Mouse (Mus musculus): ENCODE data around the gene Nutm2. TPM values are rescaled to one million over a fixed set of nuclear protein-coding genes. Genes with fewer than 3 reads are reported as not detected.
"Not testable (repeated sequence)": the region's sequence is repeated elsewhere in the genome, so short reads cannot be mapped to it uniquely, and the experiment has no call there.

The Nutm2 gene
- not detected in 2 replicates for polyA plus RNA-seq (2015; fragmentation: Nextera tagmentation; extraction: Ambion mirVana)

DNA sequence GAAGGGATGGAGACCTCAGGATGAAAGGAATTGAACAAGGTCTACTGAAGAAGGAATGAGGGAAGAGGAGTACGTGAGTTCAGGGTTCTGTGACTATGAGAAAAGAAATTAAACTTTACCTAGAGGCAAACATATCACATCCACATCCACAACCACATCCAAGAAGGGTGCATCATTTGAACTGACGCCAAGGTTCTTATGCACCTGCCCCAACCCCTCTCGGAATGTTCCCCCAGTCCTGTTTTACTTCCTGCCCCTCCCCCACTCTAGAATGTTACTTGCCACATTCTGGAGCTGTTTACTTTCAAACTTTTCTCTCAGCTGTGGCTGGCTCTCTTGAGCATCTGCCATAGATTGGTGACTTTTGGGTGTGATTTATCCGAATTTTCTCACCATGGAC lies at the start of gene Nutm2:
Gene Nutm2, plus strand, starts transcription at position 301 of the 400 bp plus-strand sequence.
- H3K4me2 ChIP-seq = no peak within 1 kb of the TSS
- H3K9me3 ChIP-seq = no peaks in the 10 kb centered on the region
- no peak for ATAC-seq (ENCODE audit: low FRiP score)
- no peaks in the 10 kb centered on the region for H3K36me3 ChIP-seq
- H3K9ac ChIP-seq = no peak within 1 kb of the TSS
- no peaks in the 10 kb centered on the region for H3K27me3 ChIP-seq
- no peak within 1 kb of the TSS for H3K4me3 ChIP-seq
- no peaks in the 10 kb centered on the region for H3K4me1 ChIP-seq (replicated peaks)
- WGBS = 88% methylated on average over 4 of the region's 4 CpGs
- H3K27ac ChIP-seq = no peak within 1 kb of the TSS

DNA sequence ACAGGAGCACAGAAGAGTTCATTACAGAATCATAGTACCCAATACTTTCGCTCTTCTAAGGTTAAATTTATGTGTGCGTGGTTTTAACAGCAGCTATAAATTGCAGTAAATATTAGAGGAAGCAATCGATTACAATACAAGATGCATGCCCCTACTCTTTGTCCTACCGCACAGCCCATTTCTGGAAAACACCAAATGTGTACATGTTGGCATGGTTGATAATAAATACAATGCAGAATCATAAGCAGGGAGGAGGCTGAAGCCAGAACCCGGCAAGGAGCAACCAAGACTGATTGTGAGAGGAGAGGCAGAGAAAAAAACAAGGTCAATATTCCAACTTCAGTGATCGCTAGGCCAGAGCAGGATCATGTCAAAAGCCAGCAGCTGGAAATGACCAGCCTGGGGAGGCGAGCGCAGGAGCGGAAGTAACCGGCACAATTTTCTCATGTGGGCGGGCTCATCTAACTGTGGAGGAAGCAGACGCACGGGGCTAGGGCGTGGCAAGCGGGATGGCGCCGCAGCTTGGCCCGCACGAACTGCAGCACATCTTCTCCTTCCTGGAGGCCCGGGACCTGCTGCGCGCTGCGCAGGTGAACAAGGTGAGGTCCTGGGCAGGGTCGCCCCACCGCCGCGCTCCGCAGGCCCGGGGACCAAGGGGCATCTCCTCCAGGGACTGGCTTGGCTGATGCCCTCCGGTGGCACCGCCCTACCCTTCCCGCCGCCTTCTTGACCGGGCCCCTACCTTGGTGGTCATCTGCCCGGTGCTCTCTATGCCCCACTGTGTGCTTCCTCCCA lies 49.5 kb upstream of the Nutm2 start, which contains the start of gene Fbxw17:
Gene Fbxw17, plus strand, starts transcription at position 476 of the 795 bp plus-strand sequence.
- H3K9ac ChIP-seq = peak within 1 kb of the TSS; percentile 91
- 12% methylated on average over 34 of the region's 35 CpGs for WGBS
- H3K27me3 ChIP-seq = no peaks in the 10 kb centered on the region
- no peaks in the 10 kb centered on the region for H3K9me3 ChIP-seq
- peak; percentile 99 for ATAC-seq (ENCODE audit: low FRiP score)
- peaks cover 23% of the 10 kb centered on the region for H3K36me3 ChIP-seq
- H3K4me3 ChIP-seq = peak within 1 kb of the TSS; percentile 78
- peak within 1 kb of the TSS; percentile 79 for H3K27ac ChIP-seq
- H3K4me2 ChIP-seq = peak within 1 kb of the TSS; percentile 73
- peaks cover 16% of the 10 kb centered on the region for H3K4me1 ChIP-seq (replicated peaks)

- H3K4me1 ChIP-seq (replicated peaks) = peaks cover 16% of the 10 kb centered on the region
- H3K9ac ChIP-seq = peak overlapping the region; percentile 91
- H3K27me3 ChIP-seq = no peaks in the 10 kb centered on the region
- no peaks in the 10 kb centered on the region for H3K9me3 ChIP-seq
- H3K36me3 ChIP-seq = peaks cover 32% of the 10 kb centered on the region
- peak overlapping the region; percentile 73 for H3K4me2 ChIP-seq
- H3K27ac ChIP-seq = no peak overlapping the region
- ATAC-seq (ENCODE audit: low FRiP score) = peak; percentile 21; the same call in 1 of the 2 replicates
- H3K4me3 ChIP-seq = peak overlapping the region; percentile 78
- 55% methylated on average over 3 of the region's 3 CpGs for WGBS
Observed at GRCm38 (mm10) chr13:50418421-50418820, 48.7 kb upstream of the Nutm2 start.

DNA sequence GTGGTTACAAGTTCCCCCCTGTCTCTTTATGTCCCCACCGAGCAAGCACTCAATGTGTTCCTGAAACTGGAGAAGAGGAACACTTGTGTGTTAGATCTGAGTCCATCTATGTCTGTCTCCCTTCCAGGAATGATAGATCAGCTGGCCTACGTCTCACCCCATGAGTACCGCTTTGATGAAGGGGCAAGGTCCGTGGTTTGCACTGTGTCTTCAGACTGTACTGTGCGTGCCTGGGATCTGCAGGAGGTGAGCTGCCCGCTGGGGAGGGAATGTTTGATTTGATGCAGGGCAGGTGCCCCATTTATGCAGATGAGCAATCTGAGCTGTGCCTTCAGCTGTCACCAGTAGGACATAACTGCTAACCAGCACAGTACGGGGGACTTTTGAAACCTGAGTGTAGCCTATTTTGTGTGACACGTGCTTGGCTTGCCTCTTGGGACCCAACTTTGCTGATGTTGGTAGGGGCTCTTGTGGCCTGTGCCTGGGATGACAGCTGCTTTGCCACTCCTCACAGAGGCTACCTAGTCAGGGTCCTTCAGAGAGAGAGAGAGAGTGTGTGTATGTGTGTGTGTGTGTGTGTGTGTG lies 43.4 kb upstream of the Nutm2 start:
- H3K4me3 ChIP-seq = no peak overlapping the region
- 90% methylated on average over 8 of the region's 8 CpGs for WGBS
- no peak for ATAC-seq (ENCODE audit: low FRiP score)
- H3K4me2 ChIP-seq = no peak overlapping the region
- H3K27ac ChIP-seq = no peak overlapping the region
- H3K27me3 ChIP-seq = no peaks in the 10 kb centered on the region
- H3K9ac ChIP-seq = no peak overlapping the region
- peaks cover 4% of the 10 kb centered on the region for H3K4me1 ChIP-seq (replicated peaks)
- peaks cover 85% of the 10 kb centered on the region for H3K36me3 ChIP-seq
- no peaks in the 10 kb centered on the region for H3K9me3 ChIP-seq

DNA sequence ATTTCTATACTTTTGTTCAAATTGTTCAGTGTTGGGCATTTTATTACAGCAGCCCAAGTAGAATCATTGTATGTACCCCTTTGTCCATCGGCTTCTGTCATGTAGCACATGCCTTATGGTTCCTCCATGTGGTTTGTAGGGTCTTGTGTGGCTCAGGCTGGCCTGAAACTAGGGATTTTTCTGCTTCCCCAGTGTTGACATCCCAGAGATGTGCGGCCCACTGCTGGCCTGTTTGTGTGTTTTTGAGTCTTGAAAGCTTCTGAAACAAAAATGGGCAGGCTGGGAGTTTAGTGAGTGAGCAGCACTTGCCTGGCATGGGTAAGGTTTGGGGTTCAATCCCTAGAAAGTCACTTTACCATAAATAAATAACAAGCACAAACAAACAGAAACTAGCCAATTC lies 42.6 kb upstream of the Nutm2 start:
- ATAC-seq (ENCODE audit: low FRiP score) = no peak
- 94% methylated on average over 2 of the region's 2 CpGs for WGBS
- Histone ChIP-seq H3K9ac (no peak overlapping the region), H3K4me2 (no peak overlapping the region), H3K36me3 (peaks cover 93% of the 10 kb centered on the region), H3K4me1 (replicated peaks) (no peaks in the 10 kb centered on the region), H3K27me3 (no peaks in the 10 kb centered on the region), H3K4me3 (no peak overlapping the region), H3K27ac (no peak overlapping the region), H3K9me3 (no peaks in the 10 kb centered on the region)

- Histone ChIP-seq H3K4me1 (replicated peaks) (no peaks in the 10 kb centered on the region), H3K9me3 (no peaks in the 10 kb centered on the region), H3K4me2 (no peak overlapping the region), H3K36me3 (peaks cover 96% of the 10 kb centered on the region), H3K9ac (no peak overlapping the region), H3K27me3 (no peaks in the 10 kb centered on the region), H3K4me3 (no peak overlapping the region), H3K27ac (no peak overlapping the region)
- no peak for ATAC-seq (ENCODE audit: low FRiP score)
- 97% methylated on average over 4 of the region's 4 CpGs for WGBS
Observed at GRCm38 (mm10) chr13:50426686-50427085, 40.4 kb upstream of the Nutm2 start.

GRCm38 (mm10) chr13:50443812-50444211 lies 23.3 kb upstream of the Nutm2 start, which contains the start of gene Gm47429:
Gene Gm47429 (minus strand): TSS chr13:50443912.
- no peaks in the 10 kb centered on the region for H3K36me3 ChIP-seq
- H3K4me3 ChIP-seq = no peak within 1 kb of the TSS
- no peak for ATAC-seq (ENCODE audit: low FRiP score)
- 84% methylated on average over 2 of the region's 2 CpGs for WGBS
- H3K27me3 ChIP-seq = no peaks in the 10 kb centered on the region
- no peaks in the 10 kb centered on the region for H3K4me1 ChIP-seq (replicated peaks)
- H3K4me2 ChIP-seq = no peak within 1 kb of the TSS
- no peak within 1 kb of the TSS for H3K9ac ChIP-seq
- H3K27ac ChIP-seq = no peak within 1 kb of the TSS
- H3K9me3 ChIP-seq = no peaks in the 10 kb centered on the region

GRCm38 (mm10) chr13:50445261-50445660 lies 21.8 kb upstream of the Nutm2 start:
- Histone ChIP-seq H3K36me3 (no peaks in the 10 kb centered on the region), H3K4me2 (no peak overlapping the region), H3K9ac (no peak overlapping the region), H3K4me1 (replicated peaks) (no peaks in the 10 kb centered on the region), H3K27me3 (no peaks in the 10 kb centered on the region), H3K27ac (no peak overlapping the region), H3K4me3 (no peak overlapping the region), H3K9me3 (no peaks in the 10 kb centered on the region)
- 70% methylated on average over 4 of the region's 4 CpGs for WGBS
- no peak for ATAC-seq (ENCODE audit: low FRiP score)

- H3K36me3 ChIP-seq; H3K4me2 ChIP-seq; H3K4me3 ChIP-seq; H3K27me3 ChIP-seq; ATAC-seq (ENCODE audit: low FRiP score); H3K9me3 ChIP-seq; H3K9ac ChIP-seq; H3K27ac ChIP-seq; H3K4me1 ChIP-seq (replicated peaks): not testable (repeated sequence)
- WGBS = 78% methylated on average over 9 of the region's 9 CpGs
Observed at GRCm38 (mm10) chr13:50452266-50452665, 14.8 kb upstream of the Nutm2 start.

DNA sequence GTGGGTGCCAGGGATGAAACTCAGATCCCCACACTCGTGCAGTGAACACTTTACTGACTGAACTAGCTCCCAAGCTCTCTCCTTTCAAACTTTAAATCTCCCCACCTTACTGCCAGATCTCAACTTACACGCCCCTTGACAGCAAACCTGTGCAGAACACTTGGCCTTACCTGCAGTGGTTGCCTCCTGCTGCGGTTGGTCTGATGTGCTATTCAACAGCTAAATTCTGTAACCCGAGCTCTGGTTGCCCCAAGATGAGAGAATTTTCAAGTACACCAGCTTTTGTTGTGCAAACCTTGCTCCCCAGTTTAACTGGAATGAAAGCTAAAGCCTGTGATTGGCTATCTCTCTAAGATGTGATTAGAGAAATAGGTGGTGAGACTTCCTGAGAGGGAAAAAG lies 13.7 kb upstream of the Nutm2 start:
- no peak overlapping the region for H3K4me3 ChIP-seq
- 37% methylated on average over 4 of the region's 4 CpGs for WGBS
- no peaks in the 10 kb centered on the region for H3K9me3 ChIP-seq
- H3K4me2 ChIP-seq = no peak overlapping the region
- no peaks in the 10 kb centered on the region for H3K4me1 ChIP-seq (replicated peaks)
- no peaks in the 10 kb centered on the region for H3K27me3 ChIP-seq
- ATAC-seq (ENCODE audit: low FRiP score) = no peak
- no peaks in the 10 kb centered on the region for H3K36me3 ChIP-seq
- no peak overlapping the region for H3K27ac ChIP-seq
- H3K9ac ChIP-seq = no peak overlapping the region

GRCm38 (mm10) chr13:50460433-50460832 lies 6.7 kb upstream of the Nutm2 start:
- H3K4me1 ChIP-seq (replicated peaks); ATAC-seq (ENCODE audit: low FRiP score); H3K27me3 ChIP-seq; H3K36me3 ChIP-seq; H3K9me3 ChIP-seq; H3K9ac ChIP-seq; H3K4me3 ChIP-seq; H3K27ac ChIP-seq; H3K4me2 ChIP-seq: not testable (repeated sequence)
- WGBS = 58% methylated on average over 2 of the region's 2 CpGs

GRCm38 (mm10) chr13:50464621-50465562 lies 2.2 kb upstream of the Nutm2 start:
- ATAC-seq (ENCODE audit: low FRiP score) = no peak
- peak overlapping the region; percentile 19; the same call in 1 of the 2 replicates for H3K9ac ChIP-seq
- H3K27me3 ChIP-seq = no peaks in the 10 kb centered on the region
- WGBS = 54% methylated on average over 27 of the region's 27 CpGs
- peak overlapping the region; percentile 22 for H3K4me3 ChIP-seq
- H3K36me3 ChIP-seq = no peaks in the 10 kb centered on the region
- H3K4me2 ChIP-seq = peak overlapping the region; percentile 45
- no peaks in the 10 kb centered on the region for H3K9me3 ChIP-seq
- H3K27ac ChIP-seq = no peak overlapping the region
- H3K4me1 ChIP-seq (replicated peaks) = no peaks in the 10 kb centered on the region
